In genomic region chr2:160911558-160912201, GRCm38 (mm10) we compare ENCODE assay signal across 9 mouse cellular contexts. TPM values are rescaled to one million over a fixed set of nuclear protein-coding genes. Genes with fewer than 3 reads are reported as not detected.
DNase-seq lines count a peak whose midpoint lies in the region; ATAC-seq lines count a peak whose summit lies in the region.
"Had no signal": no experiment of that assay in that cellular context is flagged by ENCODE, and none has a peak within 500 bp of the region (broad histone marks: within the 10 kb centered on the region; RNA-seq: fewer than 3 reads in every experiment).

No protein-coding gene starts in this region.

- peaks cover 48% of the 10 kb centered on the region for H3K27me3 ChIP-seq in kidney, embryonic 16.5 days (ENCODE audit: insufficient read depth, low read length)
- H3K27me3 ChIP-seq in midbrain, embryonic 11.5 days (ENCODE audit: control insufficient read depth, insufficient read depth, low read length) = peaks cover 32% of the 10 kb centered on the region

- H3K9ac ChIP-seq in kidney, embryonic 16.5 days (replicated peaks; ENCODE audit: low read length) = peak overlapping the region; percentile 69
- peak overlapping the region; percentile 67 for H3K9ac ChIP-seq in midbrain, embryonic 11.5 days (ENCODE audit: low read length)

- peak overlapping the region; percentile 96 for H3K4me2 ChIP-seq in kidney, embryonic 16.5 days (replicated peaks; ENCODE audit: low read depth, low read length)
- peak overlapping the region; percentile 91 for H3K4me2 ChIP-seq in midbrain, embryonic 11.5 days

- ATAC-seq in kidney, embryonic 16.5 days (ENCODE audit: low FRiP score, low TSS enrichment) = peak; percentile 53; the same call in 1 of the 2 replicates
- peak; percentile 69 for ATAC-seq in midbrain, embryonic 11.5 days (ENCODE audit: low FRiP score)

- no peak overlapping the region for H3K27ac ChIP-seq in kidney, embryonic 16.5 days (ENCODE audit: low read length)
- no peak overlapping the region for H3K27ac ChIP-seq in midbrain, embryonic 11.5 days (ENCODE audit: low read depth, low read length)

- no peak for DNase-seq in kidney, adult 11 months
- DNase-seq in embryo, embryonic 10.5 days (ENCODE audit: low spot score) = peak; percentile 22
- peak; percentile 36 for DNase-seq in heart, postnatal 4 days
- DNase-seq in midbrain, embryonic 11.5 days (ENCODE audit: low spot score, missing footprints) = peak; percentile 93
- no peak for DNase-seq in right cerebral cortex, adult 2 months (ENCODE audit: low spot score in 2 of 2)
- DNase-seq in frontal cortex, postnatal 25 days (ENCODE audit: low spot score in 2 of 2) = no peak
- DNase-seq in left cerebral cortex, adult 11 months (ENCODE audit: low spot score) = no peak

- no peaks in the 10 kb centered on the region for H3K9me3 ChIP-seq in kidney, embryonic 16.5 days (ENCODE audit: low read length)
- no peaks in the 10 kb centered on the region for H3K9me3 ChIP-seq in midbrain, embryonic 11.5 days (ENCODE audit: control insufficient read depth, low read length)

- peak overlapping the region; percentile 57 for H3K4me3 ChIP-seq in kidney, embryonic 16.5 days (ENCODE audit: low read length)
- peak overlapping the region; percentile 51 for H3K4me3 ChIP-seq in midbrain, embryonic 11.5 days (ENCODE audit: low read depth, low read length)

- H3K36me3 ChIP-seq in kidney, embryonic 16.5 days (ENCODE audit: insufficient read depth, low read length) = no peaks in the 10 kb centered on the region
- no peaks in the 10 kb centered on the region for H3K36me3 ChIP-seq in midbrain, embryonic 11.5 days (ENCODE audit: control insufficient read depth, insufficient read depth, low read length)

- 0 out of 2 replicates have a peak, but pooled peaks cover 8% of the 10 kb centered on the region for H3K4me1 ChIP-seq in kidney, embryonic 16.5 days (ENCODE audit: insufficient read depth, low read length)
- peaks cover 12% of the 10 kb centered on the region for H3K4me1 ChIP-seq in midbrain, embryonic 11.5 days (ENCODE audit: control insufficient read depth, insufficient read depth, low read length)

- 1% methylated on average over 64 of the region's 64 CpGs for WGBS in kidney, embryonic 16.5 days
- under 1% methylated on average over 63 of the region's 64 CpGs for WGBS in midbrain, embryonic 11.5 days

RNA-seq across cellular contexts. Expression of gene Emilin3, which starts 0.4 kb away (rescaled TPM):
- 7.7 and 11.5 TPM in 2 replicates for polyA plus RNA-seq in kidney, embryonic 16.5 days (2015; fragmentation: Nextera tagmentation; extraction: Ambion mirVana)
- 1 to 10 TPM; 8.8 to 9.6 TPM for total RNA-seq in heart, postnatal 4 days (2021)
- polyA plus RNA-seq in midbrain, embryonic 11.5 days (2014; fragmentation: Nextera tagmentation; extraction: Ambion mirVana) = 2.6 and 2.9 TPM in 2 replicates
- total RNA-seq: MEL had no signal

RNA-seq across cellular contexts. Expression of gene Lpin3, which starts 31.2 kb away (rescaled TPM):
- polyA plus RNA-seq in kidney, embryonic 16.5 days (2015; fragmentation: Nextera tagmentation; extraction: Ambion mirVana) = 3.5 and 3.7 TPM in 2 replicates
- total RNA-seq in heart, postnatal 4 days (2021) = 1 to 10 TPM; 2.1 to 2.2 TPM
- polyA plus RNA-seq in midbrain, embryonic 11.5 days (2014; fragmentation: Nextera tagmentation; extraction: Ambion mirVana) = 0.10 and 0.21 TPM in 2 replicates

RNA-seq across cellular contexts. Expression of gene Zhx3, which starts 38.9 kb away (rescaled TPM):
- 15.6 and 17.0 TPM in 2 replicates for polyA plus RNA-seq in kidney, embryonic 16.5 days (2015; fragmentation: Nextera tagmentation; extraction: Ambion mirVana)
- 10 to 100 TPM; 22.8 to 24.9 TPM for total RNA-seq in heart, postnatal 4 days (2021)
- 7.8 and 8.9 TPM in 2 replicates for polyA plus RNA-seq in midbrain, embryonic 11.5 days (2014; fragmentation: Nextera tagmentation; extraction: Ambion mirVana)

Comparison
In these comparisons a context has a peak if more than half of its experiments do, and no peak if none do; other contexts are left out.
1. DNase-seq: peak in embryo, embryonic 10.5 days (single experiment), heart, postnatal 4 days (single experiment) and midbrain, embryonic 11.5 days (single experiment); none in kidney, adult 11 months (single experiment), right cerebral cortex, adult 2 months (0 of 2), frontal cortex, postnatal 25 days (0 of 2) and left cerebral cortex, adult 11 months (single experiment).